Mouse (Mus musculus) erythroblast, embryonic 14.5 days (primary cell): ENCODE measurements around the gene Slc12a1. TPM values are rescaled to one million over a fixed set of nuclear protein-coding genes. Genes with fewer than 3 reads are reported as not detected.
"Not testable (repeated sequence)": the region's sequence is repeated elsewhere in the genome, so short reads cannot be mapped to it uniquely, and the experiment has no call there.

ENCODE experiments used
- H3K27me3 ChIP-seq: 2 replicates; pipeline ENCODE4 v1.6.1; 2012; ENCODE audit warnings: inconsistent platforms; ENCODE audit not compliant: control insufficient read depth
- H3K36me3 ChIP-seq: 2 replicates; pipeline ENCODE4 v1.6.1; 2012; ENCODE audit warnings: mild to moderate bottlenecking, inconsistent platforms; ENCODE audit not compliant: control insufficient read depth
- H3K4me1 ChIP-seq: 2 replicates; pipeline ENCODE4 v1.6.1; 2012; ENCODE audit warnings: inconsistent platforms; ENCODE audit not compliant: control insufficient read depth
- H3K4me3 ChIP-seq: replicated peaks from 2 replicates; pipeline ENCODE3; 2012; ENCODE audit warnings: moderate library complexity, mild to moderate bottlenecking, inconsistent platforms
- H3K9me3 ChIP-seq: 2 replicates; pipeline ENCODE4 v1.6.1; 2012; ENCODE audit warnings: low read length, inconsistent platforms, mixed read lengths; ENCODE audit not compliant: control insufficient read depth
- GATA1 ChIP-seq: IDR thresholded peaks from 2 replicates; pipeline ENCODE4 v1.6.1; 2012; ENCODE audit warnings: low read length, inconsistent platforms, mixed read lengths
- TAL1 ChIP-seq: IDR thresholded peaks from 3 replicates; pipeline ENCODE4 v1.6.1; 2012; ENCODE audit warnings: low read length, inconsistent platforms, mixed read lengths
- polyA plus RNA-seq: library from polyadenylated mRNA; stranded (reverse); fragments of >175 nt; gene quantifications from 2 replicates; pipeline ENCODE4 v1.2.3, GENCODE M21; 2012

Slc12a1 gene
- polyA plus RNA-seq, result not detected in 2 replicates

GRCm38 (mm10) chr2:125152388-125152787 lies at the start of gene Slc12a1:
Gene Slc12a1 (plus strand): TSS chr2:125152505.
- H3K36me3 ChIP-seq, result no peaks in the 10 kb centered on the region
- H3K4me3 ChIP-seq, result no peak within 1 kb of the TSS
- H3K4me1 ChIP-seq, result no peaks in the 10 kb centered on the region
- TF ChIP-seq GATA1 (no peak), TAL1 (no peak)
- H3K27me3 ChIP-seq, result no peaks in the 10 kb centered on the region
- no peaks in the 10 kb centered on the region for H3K9me3 ChIP-seq

- not testable (repeated sequence) for H3K4me3 ChIP-seq
These were observed 47.8 kb upstream of the Slc12a1 start for GRCm38 (mm10) chr2:125104491-125104890.

GRCm38 (mm10) chr2:125106536-125106935 lies 45.8 kb upstream of the Slc12a1 start:
- not testable (repeated sequence) for H3K4me1 ChIP-seq, H3K27me3 ChIP-seq, H3K9me3 ChIP-seq, H3K4me3 ChIP-seq
- peaks cover 82% of the 10 kb centered on the region for H3K36me3 ChIP-seq

More at GRCm38 (mm10) chr2:125104491-125104890, 47.8 kb upstream of the Slc12a1 start:
- not testable (repeated sequence) for H3K4me1 ChIP-seq, H3K27me3 ChIP-seq, H3K9me3 ChIP-seq
- peaks cover 82% of the 10 kb centered on the region for H3K36me3 ChIP-seq

GRCm38 (mm10) chr2:125119381-125120110 lies 32.8 kb upstream of the Slc12a1 start:
- Histone ChIP-seq H3K4me1 (peaks cover 43% of the 10 kb centered on the region), H3K9me3 (peaks cover 2% of the 10 kb centered on the region; the same call in 1 of the 2 replicates), H3K27me3 (peaks cover 3% of the 10 kb centered on the region; the same call in 1 of the 2 replicates), H3K36me3 (peaks cover 49% of the 10 kb centered on the region), H3K4me3 (no peak overlapping the region)
- TF ChIP-seq TAL1 (no peak), GATA1 (no peak)

- H3K27me3 ChIP-seq, result peaks cover 13% of the 10 kb centered on the region
- peaks cover 27% of the 10 kb centered on the region for H3K36me3 ChIP-seq
- TF ChIP-seq TAL1, result no peak
- TF ChIP-seq GATA1, result no peak
- peaks cover 2% of the 10 kb centered on the region; the same call in 1 of the 2 replicates for H3K9me3 ChIP-seq
- H3K4me3 ChIP-seq, result peak overlapping the region; percentile 92
- H3K4me1 ChIP-seq, result peaks cover 43% of the 10 kb centered on the region
These were observed 30.0 kb upstream of the Slc12a1 start for GRCm38 (mm10) chr2:125122288-125122623.

GRCm38 (mm10) chr2:125122624-125123476 lies 29.5 kb upstream of the Slc12a1 start:
- TF ChIP-seq GATA1 (no peak), TAL1 (no peak)
- Histone ChIP-seq H3K4me3 (peak overlapping the region; percentile 92), H3K9me3 (peaks cover 2% of the 10 kb centered on the region; the same call in 1 of the 2 replicates), H3K36me3 (peaks cover 27% of the 10 kb centered on the region), H3K27me3 (peaks cover 13% of the 10 kb centered on the region), H3K4me1 (peaks cover 43% of the 10 kb centered on the region)

- no peak for TF ChIP-seq TAL1
- TF ChIP-seq GATA1, result no peak
- H3K4me1 ChIP-seq, result peaks cover 40% of the 10 kb centered on the region
- H3K4me3 ChIP-seq, result peak within 1 kb of the TSS; percentile 92
These were observed 28.8 kb upstream of the Slc12a1 start, which contains the start of gene Myef2 for GRCm38 (mm10) chr2:125123477-125123852. Gene Myef2 (minus strand): TSS chr2:125123661.

GRCm38 (mm10) chr2:125125824-125126223 lies 26.5 kb upstream of the Slc12a1 start:
- Histone ChIP-seq H3K9me3 (peaks cover 2% of the 10 kb centered on the region; the same call in 1 of the 2 replicates), H3K36me3 (peaks cover 11% of the 10 kb centered on the region), H3K27me3 (peaks cover 13% of the 10 kb centered on the region), H3K4me3 (no peak overlapping the region), H3K4me1 (peaks cover 24% of the 10 kb centered on the region)
- no peak for TF ChIP-seq GATA1
- TF ChIP-seq TAL1, result no peak

More at GRCm38 (mm10) chr2:125123477-125123852, 28.8 kb upstream of the Slc12a1 start, which contains the start of gene Myef2:
- peaks cover 2% of the 10 kb centered on the region; the same call in 1 of the 2 replicates for H3K9me3 ChIP-seq
- peaks cover 13% of the 10 kb centered on the region for H3K27me3 ChIP-seq
- H3K36me3 ChIP-seq, result peaks cover 25% of the 10 kb centered on the region

GRCm38 (mm10) chr2:125126792-125127191 lies 25.5 kb upstream of the Slc12a1 start:
- Histone ChIP-seq H3K4me3 (no peak overlapping the region), H3K4me1 (peaks cover 14% of the 10 kb centered on the region), H3K36me3 (peaks cover 2% of the 10 kb centered on the region), H3K27me3 (peaks cover 13% of the 10 kb centered on the region), H3K9me3 (peaks cover 2% of the 10 kb centered on the region; the same call in 1 of the 2 replicates)
- no peak for TF ChIP-seq GATA1
- no peak for TF ChIP-seq TAL1
